Mouse (Mus musculus): Measurements from ENCODE around the gene Fem1a. TPM values are rescaled to one million over a fixed set of nuclear protein-coding genes. Genes with fewer than 3 reads are reported as not detected.

Gene Fem1a
- polyA plus RNA-seq, 2 experiments from 2014 or later, result 4.5 to 5.8 TPM

GRCm38 (mm10) chr17:56279481-56280155, 23.0 kb downstream of the Fem1a start:
- no peak for ATAC-seq

GRCm38 (mm10) chr17:56281193-56281592, 24.6 kb downstream of the Fem1a start:
- no peak for ATAC-seq

GRCm38 (mm10) chr17:56282802-56283201, 26.2 kb downstream of the Fem1a start:
- ATAC-seq, result no peak

GRCm38 (mm10) chr17:56283316-56283715, 26.7 kb downstream of the Fem1a start:
- no peak for ATAC-seq

GRCm38 (mm10) chr17:56285995-56286394, 29.4 kb downstream of the Fem1a start:
- no peak for ATAC-seq

- no peak for ATAC-seq
Observed at GRCm38 (mm10) chr17:56287830-56288229, 31.2 kb downstream of the Fem1a start.

DNA sequence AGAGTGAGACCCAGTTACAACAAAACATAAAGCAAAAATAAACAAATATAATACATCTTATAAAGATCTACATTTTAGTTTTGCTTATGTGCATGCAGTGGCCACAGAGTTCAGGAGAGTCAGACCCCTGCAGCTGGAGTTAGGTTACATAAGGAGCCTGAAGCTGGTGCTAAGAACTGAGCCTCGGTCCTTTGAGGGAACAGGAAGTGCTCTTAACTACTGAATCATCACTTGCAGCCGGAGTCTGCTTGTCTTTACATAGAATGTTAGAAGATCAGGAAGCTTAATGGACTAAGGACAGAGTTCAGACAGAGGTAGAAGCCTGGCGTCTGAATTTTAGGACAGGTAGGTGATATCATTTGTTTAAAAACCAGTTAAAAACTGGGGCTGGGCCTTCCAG, 32.3 kb downstream of the Fem1a start:
- no peak for ATAC-seq

- ATAC-seq, result peak; percentile 7
Observed at GRCm38 (mm10) chr17:56289371-56290331, 33.0 kb downstream of the Fem1a start.

DNA sequence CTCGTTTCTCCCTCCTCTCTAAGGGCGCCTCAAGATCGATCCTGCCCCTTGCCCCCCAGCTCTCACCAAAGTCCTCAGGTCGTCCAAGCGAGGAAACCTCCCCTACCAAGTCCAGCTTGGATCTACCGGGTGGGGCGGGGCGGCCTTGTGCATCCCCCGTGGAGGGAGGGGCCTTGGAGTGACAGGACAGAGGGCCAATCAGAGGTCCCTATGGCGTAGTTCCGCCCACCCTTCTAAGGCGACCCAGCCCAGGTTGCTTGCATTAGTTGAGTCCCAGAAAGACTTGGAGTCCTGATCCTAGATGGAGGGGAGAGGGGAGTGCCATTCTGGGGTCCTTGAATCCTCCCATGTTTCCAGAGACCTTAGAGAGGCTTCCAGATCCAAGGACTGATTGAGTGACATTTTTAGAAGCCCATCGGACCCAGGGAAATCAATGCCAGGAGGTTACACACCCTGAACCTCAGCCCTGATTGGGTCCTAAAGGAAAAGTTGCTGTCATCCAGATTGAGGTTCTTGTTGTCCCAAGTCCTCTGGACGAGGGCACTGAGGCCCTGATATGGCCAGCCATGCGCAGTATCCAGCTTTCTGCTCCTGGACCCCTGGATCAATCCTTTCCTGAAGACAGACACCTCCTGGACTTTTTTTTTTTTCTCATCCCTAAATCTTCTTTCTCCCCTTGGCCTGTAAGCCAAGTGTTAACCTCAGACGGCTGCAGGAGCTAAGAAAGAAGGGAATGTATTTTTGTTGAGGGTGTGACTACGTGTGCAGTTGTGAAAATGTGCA, 34.0 kb downstream of the Fem1a start:
- peak; percentile 63 for ATAC-seq

DNA sequence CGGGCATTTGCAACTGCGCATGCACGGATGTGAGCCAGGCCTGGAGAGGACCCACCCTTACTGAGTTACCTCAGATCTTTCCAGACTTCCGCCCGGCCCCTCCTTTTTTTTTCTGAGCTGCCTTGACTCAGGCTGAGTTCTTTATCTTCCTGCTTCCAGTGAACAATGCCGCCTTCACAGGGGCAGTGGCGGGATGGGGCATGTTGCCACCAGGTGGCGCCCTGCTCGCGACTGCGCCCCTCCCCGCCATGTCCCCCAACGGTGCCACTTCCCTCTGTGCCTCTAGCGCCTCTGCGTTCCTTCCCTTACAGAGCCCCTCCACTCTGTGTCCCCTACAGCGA, 34.5 kb downstream of the Fem1a start:
- peak; percentile 93 for ATAC-seq

- ATAC-seq, result no peak
Observed at GRCm38 (mm10) chr17:56291826-56292475, 35.3 kb downstream of the Fem1a start.

GRCm38 (mm10) chr17:56292531-56293222, 36.1 kb downstream of the Fem1a start, which contains the start of gene Plin3:
Gene Plin3 (minus strand): TSS chr17:56292873.
- no peak for ATAC-seq

DNA sequence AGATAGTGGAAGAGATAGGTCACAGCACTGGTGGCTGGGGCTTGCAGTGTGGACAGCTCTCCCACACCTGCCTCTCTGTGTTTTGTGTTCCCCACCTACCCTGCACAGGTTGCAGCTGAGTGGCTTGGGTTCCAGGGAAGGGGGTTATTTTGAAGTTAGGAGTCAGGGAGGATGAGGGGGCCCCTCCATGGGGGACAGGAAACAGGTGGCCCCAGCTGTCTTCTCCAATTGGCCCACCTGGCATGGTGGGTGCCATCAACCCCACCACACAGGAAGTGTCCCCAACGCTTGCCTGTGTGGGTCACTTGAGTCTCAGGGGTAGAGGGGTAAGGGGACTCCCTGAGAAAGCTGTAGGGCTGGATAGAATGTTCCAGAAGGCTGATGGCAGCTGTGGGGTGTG, 36.7 kb downstream of the Fem1a start:
- ATAC-seq, result no peak

GRCm38 (mm10) chr17:56294241-56294640, 37.6 kb downstream of the Fem1a start:
- ATAC-seq, result no peak

DNA sequence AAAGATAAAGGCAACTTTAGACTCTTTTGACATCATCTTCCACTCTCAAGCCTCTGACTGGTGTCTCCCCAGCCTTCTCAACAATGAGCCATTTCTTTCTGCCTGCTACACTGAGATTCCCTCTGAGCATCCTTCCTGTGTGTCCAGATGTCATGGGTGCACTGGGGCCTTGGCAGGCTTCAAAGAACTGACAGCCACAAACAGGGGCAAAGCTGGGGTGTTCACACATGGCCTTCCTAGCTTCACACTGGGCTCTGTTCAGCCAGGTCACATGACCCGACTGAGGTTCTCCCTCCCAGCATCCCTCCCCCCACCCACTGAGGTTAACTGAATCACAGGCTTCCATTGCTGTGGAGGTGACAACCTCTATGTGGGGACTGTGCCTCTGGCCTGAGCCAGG, 39.6 kb downstream of the Fem1a start:
- no peak for ATAC-seq

DNA sequence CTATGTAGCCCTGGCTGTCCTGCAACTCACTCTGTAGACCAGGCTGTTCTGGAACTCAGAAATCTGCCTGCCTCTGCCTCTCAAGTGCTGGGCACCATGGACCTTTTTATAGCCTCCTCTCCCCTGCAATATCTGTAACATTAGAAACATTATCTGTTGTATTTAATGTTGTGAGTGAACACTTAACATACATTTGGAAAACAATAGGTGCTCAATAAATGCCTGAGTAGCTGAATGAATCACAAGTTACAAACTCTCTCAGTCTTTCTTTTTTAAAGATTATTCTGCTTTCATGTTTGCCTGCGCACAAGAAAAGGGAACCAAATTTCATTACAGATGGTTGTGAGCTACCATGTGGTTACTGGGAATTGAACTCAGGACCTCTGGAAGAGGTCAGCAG, 41.6 kb downstream of the Fem1a start:
- ATAC-seq, result no peak

- no peak for ATAC-seq
Observed at GRCm38 (mm10) chr17:56300186-56300585, 43.6 kb downstream of the Fem1a start, which contains the start of gene Arrdc5. Gene Arrdc5 (minus strand): TSS chr17:56300286.

DNA sequence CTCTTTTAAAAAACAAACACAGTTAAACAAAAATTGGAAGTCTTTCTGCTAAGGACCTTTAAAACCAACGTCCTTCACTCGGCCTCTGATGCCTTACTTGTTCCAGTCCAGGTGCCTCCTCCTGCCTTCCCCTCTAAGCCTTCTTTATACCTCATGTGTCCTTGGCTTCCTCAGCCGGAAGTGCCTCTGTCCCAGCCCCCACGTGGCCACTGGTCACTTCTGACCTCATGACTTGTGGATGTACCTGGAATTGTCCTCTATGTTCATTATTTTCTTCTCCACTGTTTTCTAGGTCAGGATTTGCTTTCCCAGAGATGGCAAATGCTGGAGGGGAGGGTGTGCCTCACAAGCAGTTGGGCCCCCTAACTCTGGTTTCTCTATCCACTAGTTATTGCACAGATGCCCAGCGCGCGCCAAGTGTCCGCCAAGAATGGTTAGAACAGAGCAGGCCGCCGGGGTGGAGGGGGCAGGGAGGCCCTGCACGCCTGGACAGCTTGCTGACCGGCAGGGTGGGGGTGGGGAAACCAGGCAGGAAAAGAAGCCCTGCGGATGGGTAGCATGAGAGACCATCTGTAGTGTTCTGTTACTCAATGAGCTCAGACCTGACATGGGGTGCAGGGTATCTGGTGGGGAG, 45.9 kb downstream of the Fem1a start:
- ATAC-seq, result no peak

DNA sequence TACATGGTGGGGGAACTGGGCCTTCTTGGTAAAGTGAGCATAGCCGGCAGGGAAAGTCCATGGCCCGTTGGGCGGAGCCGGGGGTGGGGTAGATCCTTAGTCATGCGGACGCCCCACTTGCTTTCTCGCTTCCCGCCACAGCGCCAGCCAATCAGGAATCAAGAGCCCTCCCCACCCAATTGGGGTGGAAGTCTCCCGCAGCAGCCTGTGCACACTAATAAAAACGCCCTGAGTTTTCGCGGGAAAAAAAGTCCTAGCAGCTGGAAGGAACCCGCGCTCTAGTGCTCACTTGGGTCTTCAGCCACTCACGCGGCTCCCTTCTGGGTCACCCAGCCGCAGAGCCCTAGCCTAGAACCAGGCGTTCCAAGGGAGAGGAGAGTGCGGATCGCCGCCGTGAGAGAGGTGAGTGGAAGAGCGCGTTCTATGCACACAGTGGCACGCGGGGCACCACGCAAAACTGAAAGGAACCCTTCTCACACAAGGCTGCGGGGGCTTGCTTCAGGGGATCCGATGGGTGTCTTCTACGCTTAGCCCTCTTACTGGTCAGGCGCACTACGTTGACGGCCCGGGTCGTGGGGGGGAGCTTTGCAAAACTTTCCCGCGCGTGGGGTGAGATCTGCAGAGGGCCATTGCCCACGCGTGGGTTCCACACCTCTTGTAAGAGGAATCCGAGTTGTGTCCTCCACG, 46.7 kb downstream of the Fem1a start, which contains the start of gene Uhrf1:
TSS of gene Uhrf1 (plus strand) at position 162 of the 687 bp plus-strand sequence.
- peak; percentile 37 for ATAC-seq

GRCm38 (mm10) chr17:56303847-56304586, 47.4 kb downstream of the Fem1a start:
- peak; percentile 98 for ATAC-seq
